Mouse (Mus musculus) cerebellum, adult 11-12 months (tissue): ENCODE measurements around the gene Slc44a5.

Experiments used
- DNase-seq: peaks from one replicate; pipeline ENCODE4 v3.0.0; 2022

Gene Slc44a5

DNA sequence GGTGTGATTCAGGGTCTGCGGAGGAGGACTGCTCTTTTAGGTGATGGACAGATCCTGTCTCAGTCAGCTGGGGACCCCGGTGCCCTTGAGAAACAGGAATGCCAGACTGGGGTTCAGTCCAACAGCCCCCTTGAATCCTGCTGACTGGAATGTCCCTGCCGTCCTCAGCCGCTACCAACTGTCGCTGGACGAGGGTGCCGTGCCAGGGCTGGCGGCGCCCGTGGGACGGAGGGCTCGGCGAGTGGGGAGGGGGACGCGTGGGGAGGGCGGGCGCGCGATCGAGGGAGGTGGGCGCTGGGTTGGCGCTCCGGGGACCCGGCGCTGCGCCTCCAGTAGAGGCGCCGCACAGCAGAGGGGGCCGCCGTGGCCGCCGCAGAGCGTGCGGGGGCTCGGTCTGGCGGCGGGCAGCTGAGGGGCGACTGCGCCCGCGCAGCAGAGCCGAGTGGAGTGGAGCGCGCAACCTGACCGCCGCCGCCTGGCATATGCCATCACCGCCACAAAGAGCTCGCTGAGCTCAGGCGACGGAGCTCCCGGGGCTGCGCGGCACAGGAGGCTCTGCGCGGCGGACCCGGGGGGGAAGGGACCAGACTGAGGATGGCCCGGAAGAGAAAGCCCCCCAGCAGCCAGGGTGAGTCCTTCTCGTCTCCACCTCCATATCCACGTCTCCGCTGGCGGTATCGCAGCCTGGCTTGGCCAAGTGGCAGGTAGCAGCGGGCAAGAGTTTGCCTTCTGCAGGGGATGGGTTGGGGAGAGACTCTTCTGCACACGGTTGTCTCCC, at the start of gene Slc44a5:
Slc44a5 (plus strand) TSS at position 266 of the 778 bp plus-strand sequence.
- DNase-seq, result peak; percentile 38

DNA sequence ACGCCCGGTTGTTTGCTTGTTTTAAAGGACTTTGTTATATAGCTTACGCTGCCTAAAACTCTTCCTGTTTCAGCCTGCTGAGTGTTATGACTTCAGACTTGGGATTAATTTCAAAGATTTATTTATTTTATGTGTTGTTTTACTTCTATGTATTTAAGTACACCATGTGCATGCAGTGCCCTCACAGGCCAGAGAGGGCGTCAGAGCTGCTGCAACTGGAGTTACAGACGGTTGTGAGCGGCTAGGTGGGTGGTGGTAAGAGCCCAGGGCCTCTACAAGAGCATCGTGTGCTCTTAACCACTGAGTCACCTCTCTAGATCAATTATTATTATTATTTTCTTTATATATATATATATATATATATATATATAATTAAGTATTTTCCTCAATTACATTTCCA, 46.9 kb upstream of the Slc44a5 start:
- no peak for DNase-seq

DNA sequence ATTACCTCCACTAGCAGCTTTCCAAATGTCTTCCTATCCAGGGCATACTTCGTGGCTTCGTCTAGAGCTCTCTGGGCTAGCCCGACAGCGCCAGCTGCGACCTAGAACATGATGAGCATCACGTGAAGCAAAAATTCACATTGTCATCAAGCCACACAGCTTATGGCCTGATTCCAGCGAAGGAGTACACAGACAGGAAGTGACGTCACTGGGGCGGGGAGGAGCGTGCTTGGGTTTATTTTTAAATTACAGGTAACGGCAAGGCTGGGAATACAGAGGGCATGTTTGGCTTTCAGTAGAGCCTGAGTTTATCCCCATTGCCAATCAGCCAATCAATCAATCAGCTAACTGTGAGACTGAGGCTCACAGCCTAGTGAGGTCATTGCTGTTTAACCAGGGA, 43.7 kb upstream of the Slc44a5 start:
- no peak for DNase-seq

DNA sequence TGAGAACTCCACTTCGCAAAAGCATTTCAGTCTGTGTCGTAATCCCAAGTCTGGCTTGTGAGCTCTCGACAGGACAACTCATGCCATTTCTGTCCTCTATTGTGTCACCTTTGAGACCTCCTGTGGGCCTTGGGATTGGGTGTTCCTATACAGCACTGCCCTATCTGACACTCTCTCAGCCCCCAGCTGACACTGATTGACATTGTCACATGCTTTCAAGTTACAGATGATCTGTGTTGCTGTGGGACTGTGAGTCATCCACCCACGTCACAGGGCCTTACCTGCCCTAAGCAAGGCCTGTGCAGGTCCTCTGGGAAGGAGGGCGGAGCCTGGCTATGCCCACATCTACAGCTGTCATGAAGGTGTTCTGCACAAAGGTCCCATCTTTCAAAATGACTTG, 40.8 kb upstream of the Slc44a5 start:
- no peak for DNase-seq

DNA sequence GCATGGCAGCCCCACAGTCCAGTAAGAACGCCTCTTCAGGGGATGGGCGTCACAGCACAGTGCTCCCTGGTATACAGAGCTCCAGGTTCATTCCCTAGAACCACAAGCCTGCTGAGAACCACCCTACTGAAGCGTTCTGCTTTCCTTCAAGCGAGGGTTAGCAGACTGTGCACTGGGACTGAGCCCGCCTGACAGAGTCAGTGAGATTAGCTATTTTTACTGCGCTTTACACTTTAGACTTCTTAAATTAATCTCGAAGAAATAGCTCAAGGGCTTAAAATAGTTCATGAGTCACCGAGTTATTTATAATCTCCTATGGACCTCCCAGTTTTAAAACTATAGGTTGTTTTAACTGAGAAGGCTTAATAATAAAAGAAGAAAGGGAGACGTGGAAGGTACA, 37.4 kb upstream of the Slc44a5 start:
- DNase-seq, result no peak

DNA sequence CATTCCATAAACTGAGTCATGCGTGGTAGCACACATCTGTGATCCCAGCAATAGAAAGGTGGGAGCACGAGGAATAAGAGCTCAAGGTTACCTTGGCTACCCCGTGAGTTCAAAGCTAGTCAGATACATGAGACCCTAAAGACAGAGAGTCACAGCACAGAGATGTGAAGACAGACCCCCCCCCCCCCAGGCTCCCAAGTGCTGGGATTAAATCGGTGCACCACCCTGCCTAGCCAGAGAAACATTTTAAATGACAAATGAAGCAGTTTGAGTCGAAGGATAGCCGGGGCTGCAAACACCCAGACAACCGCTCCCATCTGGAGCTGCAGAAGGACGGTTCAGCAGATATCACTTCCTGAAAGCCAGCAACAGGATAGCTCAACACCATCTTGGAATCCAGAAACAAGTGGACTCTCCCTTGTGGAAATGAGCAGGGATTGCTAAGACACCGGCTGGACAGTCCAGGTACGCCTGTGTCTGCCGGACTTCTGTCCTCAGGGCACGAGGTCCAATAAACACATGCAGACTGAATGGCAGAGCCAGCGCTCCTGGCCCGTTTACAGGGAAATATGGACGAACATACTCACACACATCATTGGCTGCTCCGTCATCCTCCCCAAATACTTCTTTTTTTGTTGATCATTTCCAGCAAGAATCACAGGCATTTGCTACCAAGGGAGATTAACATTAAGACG, 36.0 kb upstream of the Slc44a5 start:
- no peak for DNase-seq

DNA sequence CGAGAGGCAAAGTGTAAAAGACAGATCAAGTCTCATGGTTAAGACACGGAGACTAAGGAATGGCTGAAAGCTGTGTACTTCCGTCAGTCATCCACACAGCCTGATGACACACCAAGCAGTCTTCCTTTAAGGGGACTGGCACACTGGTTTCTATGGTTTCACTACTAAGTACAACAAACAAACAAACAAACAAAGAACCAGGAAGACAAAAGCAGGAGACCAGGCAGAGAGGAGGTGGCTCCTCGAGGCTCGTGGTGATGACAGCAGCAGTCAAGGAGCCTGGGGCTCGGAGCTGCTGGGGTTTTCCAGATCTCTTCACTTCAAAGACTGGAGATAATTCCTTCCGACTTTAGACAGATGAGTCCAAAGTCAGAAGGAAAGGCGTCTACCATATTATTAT, 33.2 kb upstream of the Slc44a5 start:
- DNase-seq, result no peak

DNA sequence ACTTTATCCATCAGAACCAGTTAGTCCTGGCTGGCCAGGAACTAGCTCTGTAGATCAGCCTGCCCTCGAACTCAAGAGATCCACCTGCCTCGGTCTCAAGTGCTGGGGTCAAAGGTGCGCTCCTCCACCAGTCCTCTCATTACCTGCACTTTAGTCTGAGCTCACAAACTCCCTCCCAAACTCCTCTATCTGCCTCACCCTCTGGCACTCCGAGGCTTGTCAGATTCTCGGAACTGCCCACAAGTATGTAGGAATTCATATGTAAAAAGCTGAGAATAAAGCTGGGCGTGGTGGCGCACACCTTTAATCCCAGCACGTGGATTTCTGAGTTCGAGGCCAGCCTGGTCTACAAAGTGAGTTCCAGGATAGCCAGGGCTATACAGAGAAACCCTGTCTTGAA, 32.8 kb upstream of the Slc44a5 start:
- no peak for DNase-seq

DNA sequence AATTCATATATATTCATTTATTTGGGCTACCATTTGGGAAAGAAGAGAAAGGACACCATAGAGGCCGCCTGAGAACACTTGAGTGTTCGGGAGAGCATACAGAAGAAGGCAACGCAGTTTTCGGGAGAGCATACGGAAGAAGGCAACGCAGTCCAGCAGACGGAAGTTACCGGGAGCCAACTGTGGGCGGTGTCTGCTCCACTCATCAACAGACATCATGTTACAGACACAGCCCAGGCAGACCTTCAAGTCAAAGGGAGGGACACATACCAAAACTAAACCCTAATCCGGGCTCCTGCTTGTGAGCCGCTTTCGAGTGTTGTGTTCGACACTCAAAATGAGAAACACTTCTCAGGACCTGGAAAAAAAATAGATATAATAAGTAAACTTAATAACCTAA, 31.6 kb upstream of the Slc44a5 start:
- no peak for DNase-seq

DNA sequence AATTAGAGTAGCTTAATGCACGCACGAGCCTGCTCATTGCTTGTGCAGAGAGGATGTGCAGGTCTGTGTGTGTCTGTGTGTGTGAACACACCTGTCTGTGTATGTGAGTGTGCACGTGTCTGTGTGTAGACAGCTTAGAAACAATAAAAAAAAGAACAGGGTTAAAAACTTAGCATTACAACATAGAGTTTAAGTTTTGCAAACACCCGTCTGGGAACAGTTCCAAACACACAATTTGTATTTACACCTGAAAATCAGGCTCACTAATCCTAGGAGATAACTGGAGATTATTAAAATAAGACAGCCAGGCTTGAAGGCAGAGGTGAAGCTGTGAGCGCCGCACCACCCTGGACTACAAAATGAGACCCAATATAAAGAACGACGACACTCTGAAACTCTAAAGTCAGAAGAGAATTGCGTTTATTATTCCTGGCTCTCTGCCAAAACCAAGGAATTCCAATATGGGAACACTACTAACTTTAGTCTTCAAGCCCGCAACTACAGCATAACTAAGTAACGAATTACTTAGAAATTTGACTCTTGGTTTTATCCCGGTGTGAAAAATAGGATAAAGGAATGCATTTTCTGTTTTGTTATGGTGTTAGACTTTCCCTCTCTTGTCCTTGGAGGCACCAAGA, 30.1 kb upstream of the Slc44a5 start:
- no peak for DNase-seq

DNA sequence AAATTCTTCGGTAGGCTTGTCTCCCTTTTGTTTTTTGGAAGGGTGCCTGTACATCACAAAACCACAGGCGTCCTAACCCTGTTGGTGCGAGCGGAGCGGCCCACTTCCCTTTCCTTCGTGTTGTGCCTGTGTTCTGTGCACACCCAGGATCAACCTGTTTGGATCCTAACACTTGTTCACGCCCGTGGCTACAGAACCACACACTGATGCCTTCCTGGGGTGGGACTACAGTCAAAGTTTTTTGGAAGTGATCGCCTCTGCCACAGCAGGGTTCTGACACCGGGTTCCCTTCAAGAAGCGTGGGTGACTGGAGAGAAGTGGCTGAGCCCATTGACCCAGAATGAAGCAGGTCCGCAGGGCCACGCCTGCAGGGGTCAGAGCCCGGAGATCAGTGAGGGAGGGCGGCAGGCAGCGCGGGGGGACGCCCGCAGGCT, 29.3 kb upstream of the Slc44a5 start:
- DNase-seq, result no peak

DNA sequence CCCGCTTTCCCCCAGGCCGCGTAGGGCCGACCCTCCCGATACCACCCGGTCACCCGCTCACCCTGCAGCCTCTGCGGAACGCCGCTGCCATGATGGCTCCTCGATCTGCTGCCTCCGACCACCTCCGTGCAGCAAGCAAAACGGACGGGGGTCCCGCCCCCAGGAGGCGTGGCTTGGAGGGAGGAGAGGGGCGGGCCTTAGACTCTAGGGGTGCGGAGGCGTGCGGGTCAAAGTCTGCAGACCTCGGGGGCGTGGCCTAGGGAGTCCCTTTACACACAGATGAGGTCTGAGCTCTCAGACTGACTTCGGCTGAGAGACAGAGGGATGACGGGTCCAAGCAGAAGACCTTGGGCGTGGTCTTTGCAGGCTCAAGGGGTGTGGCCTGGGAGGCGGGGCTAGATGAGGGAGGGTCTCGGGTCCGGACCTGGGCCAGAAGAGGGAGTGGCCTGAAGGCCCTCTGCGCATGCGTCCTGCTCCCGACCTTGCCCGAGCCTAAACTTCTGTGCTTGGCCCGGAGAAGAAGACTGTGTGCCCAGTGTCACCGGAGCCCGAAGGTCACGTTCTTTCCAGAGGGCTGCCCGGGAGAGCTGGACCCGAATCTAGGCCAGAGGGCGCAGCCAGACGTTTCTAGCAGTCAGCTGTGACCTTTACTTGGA, 28.8 kb upstream of the Slc44a5 start, which contains the start of gene Acadm:
Acadm (minus strand) TSS at position 298 of the 656 bp plus-strand sequence.
- peak; percentile 98 for DNase-seq

DNA sequence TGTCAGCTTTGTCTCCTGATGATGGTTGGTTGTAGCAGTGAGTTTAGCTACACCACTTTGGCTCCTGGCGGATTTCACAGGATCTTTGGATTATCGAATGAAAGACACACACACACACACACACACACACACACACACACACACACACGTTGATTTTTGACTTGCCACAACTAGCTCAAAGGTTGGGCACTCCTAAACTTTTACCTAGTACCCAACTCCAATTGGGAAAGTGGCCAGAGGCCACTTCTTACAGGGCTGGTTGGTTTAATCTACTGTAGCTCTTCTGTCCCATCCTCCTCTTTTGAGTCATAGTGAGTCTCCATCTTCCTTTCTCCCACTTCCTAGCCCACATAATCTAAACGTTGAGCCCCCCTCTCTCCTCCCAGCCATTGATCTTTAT, 26.0 kb upstream of the Slc44a5 start:
- no peak for DNase-seq

DNA sequence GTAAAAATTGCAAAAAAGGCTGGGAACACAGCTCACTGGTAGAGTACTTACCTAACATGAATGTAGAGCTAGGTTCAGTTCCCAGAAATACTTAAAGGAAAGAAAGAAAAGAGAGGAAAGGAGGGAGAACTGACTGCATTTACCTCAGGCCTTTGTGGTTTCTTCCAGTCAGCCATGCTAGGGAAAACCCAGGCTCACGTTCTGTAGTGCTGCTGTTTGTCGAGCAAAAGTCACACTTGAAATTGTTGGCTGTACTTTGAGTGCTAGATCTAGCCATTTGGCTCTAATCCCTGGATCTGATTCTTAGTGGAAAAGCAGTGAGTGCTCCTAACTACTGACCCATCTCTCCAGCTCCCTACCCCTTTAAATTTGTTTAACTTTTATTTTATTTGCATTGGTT, 25.1 kb upstream of the Slc44a5 start:
- DNase-seq, result no peak

DNA sequence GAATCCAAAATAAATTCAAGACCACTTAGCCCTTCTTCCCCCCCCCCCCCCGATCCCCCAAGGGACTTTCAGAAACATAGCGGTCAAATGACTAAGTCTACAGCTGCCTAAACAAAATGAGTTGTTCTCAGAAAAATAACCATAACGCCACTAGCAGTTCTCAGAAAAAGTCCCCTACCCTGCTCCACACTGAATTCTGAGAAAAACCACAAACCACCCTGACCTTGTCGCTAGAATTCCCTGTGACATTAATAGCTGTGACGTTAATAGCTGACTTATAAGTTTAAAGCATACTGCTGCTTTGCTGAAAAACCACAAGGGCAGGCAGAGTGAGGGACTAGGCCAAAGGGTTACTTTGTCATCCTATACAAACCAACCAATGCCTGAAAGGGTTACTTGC, 15.3 kb upstream of the Slc44a5 start:
- no peak for DNase-seq

DNA sequence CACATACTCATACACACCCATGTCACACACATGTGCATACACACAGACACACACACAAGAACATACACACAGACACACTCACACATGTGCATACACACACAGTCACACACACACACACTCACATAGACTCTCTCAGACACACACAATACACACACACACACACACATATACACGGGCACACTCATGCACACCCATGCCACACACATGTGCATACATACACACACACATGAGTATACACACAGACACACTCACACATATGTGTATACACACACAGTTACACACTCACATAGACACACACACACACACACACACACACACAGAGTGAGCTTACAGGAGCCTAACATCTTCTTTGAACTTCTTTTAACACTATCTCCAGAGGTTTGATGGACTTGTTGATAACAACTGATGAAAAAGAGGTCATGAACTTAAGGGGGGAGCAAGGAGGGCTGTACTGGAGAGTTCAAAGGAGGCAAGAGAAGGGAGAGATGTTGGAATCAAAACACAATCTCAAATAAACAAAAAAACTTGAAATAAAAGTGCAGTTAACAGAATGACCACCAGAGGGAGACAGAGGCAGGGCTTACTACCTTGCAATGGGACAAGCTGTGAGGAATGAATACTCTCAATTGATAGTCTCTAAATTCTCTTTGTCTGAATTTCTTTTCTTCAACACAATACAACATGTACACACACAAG, 14.1 kb upstream of the Slc44a5 start:
- DNase-seq, result no peak

DNA sequence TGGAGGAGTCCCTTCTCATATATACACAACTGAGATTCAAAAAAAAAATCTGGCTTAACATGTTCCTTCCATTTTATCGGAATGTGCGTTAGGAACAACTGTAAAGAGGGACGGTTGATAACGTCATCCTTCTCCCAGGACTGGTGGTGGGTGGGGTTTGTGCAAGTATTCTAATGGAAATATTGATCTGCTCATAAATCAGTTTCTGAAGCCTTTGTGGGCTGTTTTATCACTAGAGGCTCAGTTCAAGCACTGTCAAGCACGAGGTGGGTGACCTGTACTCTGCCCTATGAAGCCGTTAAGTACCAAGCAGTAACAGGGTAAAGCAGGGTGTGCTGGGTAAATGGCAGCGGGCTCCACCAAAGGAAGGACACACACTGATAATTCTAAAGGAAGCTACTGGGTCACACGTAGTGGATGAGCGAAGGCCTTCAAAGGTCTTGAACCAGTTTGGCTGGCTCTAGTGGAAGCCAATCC, 13.5 kb upstream of the Slc44a5 start:
- no peak for DNase-seq

DNA sequence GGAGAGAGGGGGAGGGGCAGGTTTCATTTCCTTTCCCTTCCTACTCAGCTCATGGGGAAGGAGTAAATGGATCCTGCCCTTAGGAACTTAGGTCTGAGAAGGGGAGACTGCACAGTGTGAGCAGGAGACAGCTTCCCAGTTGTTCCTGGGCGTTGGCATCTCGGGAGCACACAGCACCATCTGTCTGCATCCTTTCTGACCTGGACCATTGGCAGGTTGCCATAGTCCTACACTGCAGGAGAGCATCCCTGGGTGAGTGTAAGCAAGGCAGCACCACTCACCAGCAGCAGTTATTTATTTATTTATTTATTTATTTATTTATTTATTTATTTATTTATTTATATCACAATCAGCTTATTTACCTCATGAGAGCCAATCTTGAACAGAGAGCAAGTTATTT, 12.4 kb upstream of the Slc44a5 start:
- peak; percentile 13 for DNase-seq

DNA sequence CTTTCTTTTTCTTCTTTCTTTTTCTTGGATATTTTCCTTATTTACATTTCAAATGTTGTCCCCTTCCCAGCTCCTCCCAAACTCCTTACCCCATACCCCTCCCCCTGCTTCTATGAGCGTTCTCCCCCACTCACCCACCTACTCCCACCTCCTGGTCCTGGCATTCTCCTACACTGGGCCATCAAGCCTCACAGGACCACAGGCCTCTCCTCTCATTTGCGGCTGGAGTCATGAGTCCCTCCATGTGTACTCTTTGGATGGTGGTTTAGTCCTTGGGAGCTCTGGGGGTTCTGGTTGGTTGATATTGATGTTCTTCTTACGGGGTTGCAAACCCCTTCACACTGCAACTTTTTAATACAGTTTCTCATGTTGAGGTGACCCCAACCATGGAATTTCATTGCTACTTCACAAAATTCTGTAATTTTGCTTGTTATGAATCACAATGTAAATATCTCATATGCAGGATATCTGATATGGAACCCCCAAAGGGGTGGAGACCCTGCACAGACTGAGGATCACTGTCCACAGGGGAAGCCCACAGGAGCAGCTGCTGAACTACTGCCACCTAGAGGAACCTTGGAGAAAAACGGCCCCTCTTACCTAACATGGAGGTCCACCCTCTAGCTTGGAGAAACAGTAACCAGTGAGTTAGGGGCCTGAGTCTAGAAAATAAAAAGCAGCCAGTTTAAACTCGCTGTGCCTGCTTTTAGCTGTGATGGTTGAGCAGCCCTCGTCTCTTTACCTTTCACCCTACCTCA, 11.4 kb upstream of the Slc44a5 start:
- no peak for DNase-seq

DNA sequence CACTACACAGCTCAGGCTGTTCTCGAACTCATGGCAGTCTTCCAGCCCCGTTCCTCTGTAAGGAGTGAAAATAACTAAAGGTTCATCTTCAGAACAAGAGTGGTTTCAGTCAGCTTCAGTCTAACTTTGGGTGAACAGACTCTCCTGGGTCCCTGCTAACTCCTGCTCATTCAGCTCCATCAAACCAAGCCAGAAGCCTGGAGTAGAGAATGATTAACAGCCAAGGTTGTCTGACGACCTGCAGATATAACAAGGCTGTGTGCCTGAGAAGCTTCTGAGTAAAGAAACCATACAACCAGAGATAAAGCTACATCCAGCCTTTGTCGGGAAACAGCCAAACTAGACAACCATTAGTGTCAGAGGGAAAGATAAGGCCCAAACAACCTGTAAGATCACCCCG, 5.8 kb upstream of the Slc44a5 start:
- no peak for DNase-seq

DNA sequence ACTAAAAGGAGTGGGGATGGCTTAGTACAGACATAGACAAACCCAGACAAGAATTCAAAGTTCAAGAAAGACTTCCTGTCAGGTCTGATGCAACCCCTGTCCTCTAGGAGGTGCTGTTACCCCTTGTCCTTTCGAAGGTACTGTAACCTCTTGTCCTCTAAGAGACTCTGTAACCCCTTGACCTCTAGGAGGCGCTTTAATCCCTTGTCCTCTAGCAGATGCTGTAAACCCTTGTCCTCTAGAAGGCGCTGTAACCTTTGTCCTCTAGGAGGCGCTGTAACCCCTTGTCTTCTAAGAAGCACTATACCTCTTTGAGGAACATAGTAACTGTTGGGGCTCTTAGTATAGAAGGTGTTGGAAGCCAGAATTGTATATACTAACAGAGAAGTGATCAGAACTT, 4.7 kb upstream of the Slc44a5 start:
- peak; percentile 45 for DNase-seq

DNA sequence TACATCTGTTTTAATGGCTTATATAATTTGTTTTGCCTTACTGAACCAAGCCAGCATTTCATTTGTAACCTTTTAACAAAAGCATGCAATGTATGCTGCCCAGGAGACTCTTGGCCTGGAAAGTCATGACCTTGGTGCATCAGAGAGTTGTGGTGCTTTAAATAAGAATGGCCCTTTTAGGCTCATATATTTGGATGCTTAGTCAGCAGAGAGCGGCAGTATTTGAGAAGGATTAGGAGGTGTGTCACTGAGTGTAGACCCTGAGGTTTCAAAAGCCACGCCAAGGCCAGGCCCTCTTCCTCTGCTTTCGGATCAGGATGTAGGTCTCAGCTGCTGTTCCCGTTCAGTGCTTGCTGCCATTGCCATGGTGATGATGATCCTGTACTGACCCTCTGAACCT, 3.8 kb upstream of the Slc44a5 start:
- DNase-seq, result no peak
